Comparison of ENCODE assay signal across 12 mouse cellular contexts in genomic region chr7:134883516-134883915, GRCm38 (mm10).
"Had no signal": no experiment of that assay in that cellular context is flagged by ENCODE, and none has a peak within 500 bp of the region (broad histone marks: within the 10 kb centered on the region; RNA-seq: fewer than 3 reads in every experiment).

No protein-coding gene starts in this region.

- DNase-seq: kidney, adult 11 months; kidney, adult 8-10 months; kidney, postnatal 25 days; layer of hippocampus, adult 9-11 months; lung, adult 18-20 months; midbrain, embryonic 14.5 days; right cerebral cortex, adult 18-20 months; right cerebral cortex, postnatal 14 days; right cerebral cortex, postnatal 4 days; thymus, adult 2 months; thymus, postnatal 14 days; thymus, postnatal 4 days had no signal
